ENCODE assay signal across 29 mouse cellular contexts in genomic region chr2:73712481-73712880, GRCm38 (mm10).
DNase-seq lines count a peak whose midpoint lies in the region; ATAC-seq and TF ChIP-seq lines count a peak whose summit lies in the region.
"Had no signal": no experiment of that assay in that cellular context is flagged by ENCODE, and none has a peak within 500 bp of the region (broad histone marks: within the 10 kb centered on the region; RNA-seq: fewer than 3 reads in every experiment).

No protein-coding gene starts in this region.

- intact Hi-C loops in gastrocnemius, adult 2 months (cut with DNase I), result no loop called here

- TF ChIP-seq CTCF in forebrain, postnatal 0 days (IDR thresholded peaks at IDR 0.05; ENCODE audit: low read depth), result no peak
- TF ChIP-seq CTCF in layer of hippocampus, adult 2 months (conservative IDR thresholded peaks at IDR 0.05), result no peak
- TF ChIP-seq CTCF in gastrocnemius, adult 2 months (IDR thresholded peaks at IDR 0.05), result no peak

- no peak overlapping the region for H3K4me2 ChIP-seq in forebrain, embryonic 14.5 days (ENCODE audit: low read length)
- H3K4me2 ChIP-seq in forebrain, postnatal 0 days (ENCODE audit: low read depth), result no peak overlapping the region
- H3K4me2 ChIP-seq: embryonic facial prominence, embryonic 12.5 days; embryonic facial prominence, embryonic 15.5 days; forebrain, embryonic 15.5 days; heart, embryonic 13.5 days; hindbrain, embryonic 14.5 days had no signal

- 0 out of 2 replicates have a peak, but pooled peaks cover 3% of the 10 kb centered on the region for H3K36me3 ChIP-seq in forebrain, embryonic 14.5 days (ENCODE audit: control insufficient read depth, insufficient read depth, low read length)
- no peaks in the 10 kb centered on the region for H3K36me3 ChIP-seq in forebrain, postnatal 0 days (ENCODE audit: insufficient read depth)
- H3K36me3 ChIP-seq: embryonic facial prominence, embryonic 12.5 days; embryonic facial prominence, embryonic 15.5 days; forebrain, embryonic 15.5 days; G1E; heart, embryonic 10.5 days; heart, embryonic 13.5 days had no signal

- DNase-seq in forebrain, embryonic 14.5 days (ENCODE audit: low spot score), result peak; percentile 53
- DNase-seq in forebrain, postnatal 0 days, result no peak
- peak in 1 of 2 experiments; percentile 32 for DNase-seq in layer of hippocampus, adult 2 months (ENCODE audit: low spot score in 2 of 2)
- no peak for DNase-seq in layer of hippocampus, postnatal 10 days (ENCODE audit: low spot score in 2 of 2)
- peak; percentile 52 for DNase-seq in brain, adult 2 months (ENCODE audit: low read depth, low spot score)
- DNase-seq in gastrocnemius, adult 2 months, result no peak
- DNase-seq: adrenal gland, adult 8-10 months; adrenal gland, postnatal 25 days; B cell, adult 2 months; cerebellum, adult 11-12 months; cerebellum, adult 8-10 months; gastrocnemius, postnatal 10 days; gastrocnemius, postnatal 36 days; heart, adult 2 months; heart, postnatal 14 days; heart, postnatal 4 days; kidney, adult 18-20 months had no signal

- no peak overlapping the region for H3K9ac ChIP-seq in forebrain, embryonic 14.5 days (ENCODE audit: low read length)
- no peak overlapping the region for H3K9ac ChIP-seq in forebrain, postnatal 0 days
- H3K9ac ChIP-seq: embryonic facial prominence, embryonic 12.5 days; embryonic facial prominence, embryonic 15.5 days; forebrain, embryonic 15.5 days; heart, embryonic 13.5 days; hindbrain, embryonic 14.5 days had no signal

- no peak for ATAC-seq in forebrain, embryonic 14.5 days
- no peak for ATAC-seq in forebrain, postnatal 0 days
- ATAC-seq: activated CD4-positive, CD25-positive, alpha-beta regulatory T cell, adult 4 months; forebrain, embryonic 15.5 days; hindbrain, postnatal 0 days; inflammation-experienced regulatory T-cells, adult 6 months; intestine, embryonic 16.5 days had no signal

- H3K9me3 ChIP-seq in forebrain, embryonic 14.5 days (replicated peaks; ENCODE audit: control insufficient read depth, low read length), result no peaks in the 10 kb centered on the region
- no peaks in the 10 kb centered on the region for H3K9me3 ChIP-seq in forebrain, postnatal 0 days (ENCODE audit: low read length)
- H3K9me3 ChIP-seq: embryonic facial prominence, embryonic 12.5 days; embryonic facial prominence, embryonic 15.5 days; forebrain, embryonic 15.5 days; G1E; heart, embryonic 10.5 days; heart, embryonic 13.5 days had no signal

- no peaks in the 10 kb centered on the region for H3K27me3 ChIP-seq in forebrain, embryonic 14.5 days (replicated peaks; ENCODE audit: control insufficient read depth, insufficient read depth, low read length)
- no peaks in the 10 kb centered on the region for H3K27me3 ChIP-seq in forebrain, postnatal 0 days (ENCODE audit: insufficient read depth, low read length)
- H3K27me3 ChIP-seq: CH12.LX; embryonic facial prominence, embryonic 12.5 days; embryonic facial prominence, embryonic 15.5 days; forebrain, embryonic 15.5 days; heart, embryonic 13.5 days had no signal

- H3K27ac ChIP-seq in forebrain, embryonic 14.5 days (ENCODE audit: low read depth, low read length), result no peak overlapping the region
- no peak overlapping the region for H3K27ac ChIP-seq in forebrain, postnatal 0 days (ENCODE audit: low read depth, low read length)
- H3K27ac ChIP-seq in layer of hippocampus, adult 2 months, result peak overlapping the region; percentile 3
- no peak overlapping the region for H3K27ac ChIP-seq in gastrocnemius, adult 2 months
- H3K27ac ChIP-seq: embryonic facial prominence, embryonic 12.5 days; embryonic facial prominence, embryonic 15.5 days; forebrain, embryonic 15.5 days; heart, adult 2 months; heart, embryonic 10.5 days; heart, embryonic 13.5 days; hindbrain, embryonic 14.5 days; hindbrain, postnatal 0 days had no signal

- H3K4me3 ChIP-seq in forebrain, embryonic 14.5 days (ENCODE audit: low read depth, low read length), result no peak overlapping the region
- no peak overlapping the region for H3K4me3 ChIP-seq in forebrain, postnatal 0 days (ENCODE audit: low read depth, low read length)
- no peak overlapping the region for H3K4me3 ChIP-seq in layer of hippocampus, adult 2 months
- no peak overlapping the region for H3K4me3 ChIP-seq in gastrocnemius, adult 2 months
- H3K4me3 ChIP-seq: embryonic facial prominence, embryonic 12.5 days; embryonic facial prominence, embryonic 15.5 days; forebrain, embryonic 15.5 days; heart, adult 2 months; heart, embryonic 10.5 days; heart, embryonic 13.5 days had no signal

- H3K4me1 ChIP-seq in forebrain, embryonic 14.5 days (ENCODE audit: control insufficient read depth, insufficient read depth, low read length), result no peaks in the 10 kb centered on the region
- no peaks in the 10 kb centered on the region for H3K4me1 ChIP-seq in forebrain, postnatal 0 days (ENCODE audit: insufficient read depth)
- H3K4me1 ChIP-seq: embryonic facial prominence, embryonic 12.5 days; embryonic facial prominence, embryonic 15.5 days; heart, embryonic 10.5 days; heart, embryonic 13.5 days had no signal

Comparison
In these comparisons a context has a peak if more than half of its experiments do, and no peak if none do; other contexts are left out.
1. DNase-seq: peak in forebrain, embryonic 14.5 days (single experiment) and brain, adult 2 months (single experiment); none in forebrain, postnatal 0 days (single experiment), layer of hippocampus, postnatal 10 days (0 of 2) and gastrocnemius, adult 2 months (single experiment).